Mouse (Mus musculus) adrenal gland, postnatal 10 days (tissue): Measurements from ENCODE around the gene Gm10309. TPM values are rescaled to one million over a fixed set of nuclear protein-coding genes. Genes with fewer than 3 reads are reported as not detected.
A peak's percentile ranks its signal among the peaks of the same experiment; 100 is the strongest.
"Not testable (repeated sequence)": the region's sequence is repeated elsewhere in the genome, so short reads cannot be mapped to it uniquely, and the experiment has no call there.

Source experiments
- DNase-seq: peaks from one replicate; pipeline ENCODE4 v3.0.0; 2021; ENCODE audit warnings: mixed read lengths
- total RNA-seq, 2 experiments: library from RNA; stranded (reverse); gene quantifications; 2 replicates each; pipeline ENCODE4 v1.2.3; 2021

Gene Gm10309
- total RNA-seq, 2 experiments from 2014 or later = 0.15 TPM; not detected in 1

DNA sequence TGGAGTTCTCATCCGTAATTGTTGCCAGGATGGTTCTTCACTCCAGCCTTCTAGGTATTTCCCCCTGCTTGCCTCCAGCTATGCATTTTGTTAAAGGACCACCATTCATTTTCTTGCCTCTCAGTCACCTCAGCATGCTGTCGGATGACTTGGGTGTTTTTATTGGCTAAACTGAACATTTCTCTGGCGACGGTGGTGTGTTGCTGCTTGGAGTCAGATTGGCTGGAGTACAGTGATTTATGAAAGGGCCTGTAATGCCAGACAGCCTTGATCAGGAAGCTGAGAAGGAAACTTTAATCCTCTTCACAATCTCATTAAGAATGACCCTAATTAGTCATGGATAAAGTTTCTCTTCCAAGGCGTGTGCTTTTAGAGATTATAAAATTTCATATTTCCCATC, 4.8 kb upstream of the Gm10309 start:
- no peak for DNase-seq

DNA sequence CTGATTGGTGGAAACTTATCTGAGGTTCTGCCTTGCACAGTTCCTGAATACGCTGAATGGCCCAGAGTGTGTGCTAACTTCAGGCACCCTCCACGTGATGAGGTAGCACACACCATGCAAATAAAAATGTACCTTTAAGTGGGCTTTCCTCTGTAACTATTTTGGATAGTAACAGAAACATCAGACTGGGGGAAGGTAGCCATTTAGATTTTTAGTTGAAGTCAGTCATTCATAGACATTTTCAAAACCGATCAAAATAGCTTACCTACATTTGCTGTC, 3.1 kb upstream of the Gm10309 start:
- no peak for DNase-seq

DNA sequence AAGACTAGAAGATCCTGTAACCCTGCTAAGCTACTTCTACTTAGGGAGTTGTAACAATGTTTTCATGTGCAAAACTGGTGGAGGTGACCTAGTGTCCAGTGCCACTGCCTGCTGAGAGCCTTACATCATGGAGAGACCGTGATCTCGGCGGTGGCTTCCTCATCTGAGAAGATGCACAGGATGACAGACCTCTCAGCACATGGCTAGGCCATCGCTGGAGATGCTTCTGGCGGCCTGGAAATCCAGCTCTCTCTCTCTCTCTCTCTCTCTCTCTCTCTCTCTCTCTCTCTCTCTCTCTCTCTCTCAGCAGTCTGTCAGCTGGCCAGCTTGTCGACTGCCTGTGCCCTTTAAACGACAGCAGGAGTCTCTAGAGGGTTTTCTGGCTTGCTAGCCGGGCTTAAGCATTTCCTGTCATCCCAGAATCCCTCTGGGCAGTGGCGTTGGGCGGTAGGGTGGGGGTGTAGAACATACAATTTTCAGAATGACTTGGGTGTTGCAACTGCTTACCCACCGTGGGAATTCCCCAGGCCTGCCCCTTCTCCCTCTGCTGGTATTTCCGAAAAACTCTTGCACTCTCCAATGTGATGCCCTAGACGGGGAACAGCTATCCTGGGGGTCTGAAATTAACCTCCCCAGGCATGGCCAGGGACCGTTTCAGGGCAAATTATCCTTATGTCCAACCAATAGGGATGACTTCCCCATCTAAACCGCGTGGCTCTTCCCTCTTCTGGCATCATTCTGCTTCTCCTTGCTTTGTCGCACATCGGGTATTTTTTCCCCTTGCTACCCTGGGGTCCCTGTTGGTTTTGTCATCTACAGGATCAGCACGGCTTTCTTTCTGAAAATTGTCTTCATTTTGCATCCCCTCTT, 2.5 kb upstream of the Gm10309 start:
- peak; percentile 65 for DNase-seq

DNA sequence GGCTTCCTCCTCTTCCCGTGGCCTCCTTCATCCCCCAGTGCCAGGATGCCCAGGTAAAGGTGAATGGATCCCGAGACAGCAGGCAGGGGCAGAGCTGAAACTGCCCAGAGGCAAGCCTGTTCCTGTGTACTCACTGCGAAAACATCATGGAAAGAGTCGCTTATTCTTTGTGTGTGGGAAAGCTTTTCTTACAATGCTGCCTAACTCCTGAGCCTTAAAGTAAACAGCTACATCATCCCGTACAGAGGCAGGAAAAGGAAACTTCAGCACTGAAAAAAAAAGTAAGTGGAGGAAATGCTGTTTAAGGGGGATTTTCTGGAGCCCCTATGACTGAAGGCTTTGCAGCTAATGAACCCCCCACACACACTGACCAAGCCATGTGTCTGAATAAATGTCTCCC, 1.8 kb upstream of the Gm10309 start:
- DNase-seq = no peak

DNA sequence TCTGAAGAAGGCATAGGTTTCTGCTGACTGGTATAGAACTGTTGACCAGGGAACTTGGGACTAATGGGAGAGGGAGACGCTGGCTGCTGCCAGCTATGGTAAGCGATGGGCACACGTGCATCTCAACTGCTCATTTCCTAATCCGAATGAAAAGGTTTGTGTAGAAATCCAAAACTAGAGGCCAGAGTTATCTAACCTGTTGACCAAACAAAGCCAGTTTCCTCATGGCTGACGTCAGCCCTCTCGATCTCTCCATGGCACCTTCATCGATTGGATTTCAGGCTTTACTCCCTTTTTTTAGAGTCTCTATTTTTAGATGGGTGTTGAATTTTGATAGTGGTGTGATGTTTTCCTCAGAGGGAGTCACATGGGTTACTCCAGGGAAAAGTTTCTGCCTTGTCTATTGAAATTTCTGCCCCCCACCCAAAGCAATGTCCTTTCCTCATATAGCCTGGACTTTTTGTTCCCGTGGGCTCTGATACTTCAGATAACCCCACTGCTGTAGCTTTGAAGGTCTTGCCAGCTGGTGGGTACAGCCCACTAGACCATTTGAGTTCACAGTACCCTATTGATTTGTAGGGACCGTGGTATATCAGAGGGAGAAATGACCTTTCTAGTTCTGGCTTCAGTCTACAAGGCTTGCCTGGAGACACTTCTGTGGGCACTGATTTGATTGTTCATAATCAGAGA, 1.7 kb downstream of the Gm10309 start:
- no peak for DNase-seq

DNA sequence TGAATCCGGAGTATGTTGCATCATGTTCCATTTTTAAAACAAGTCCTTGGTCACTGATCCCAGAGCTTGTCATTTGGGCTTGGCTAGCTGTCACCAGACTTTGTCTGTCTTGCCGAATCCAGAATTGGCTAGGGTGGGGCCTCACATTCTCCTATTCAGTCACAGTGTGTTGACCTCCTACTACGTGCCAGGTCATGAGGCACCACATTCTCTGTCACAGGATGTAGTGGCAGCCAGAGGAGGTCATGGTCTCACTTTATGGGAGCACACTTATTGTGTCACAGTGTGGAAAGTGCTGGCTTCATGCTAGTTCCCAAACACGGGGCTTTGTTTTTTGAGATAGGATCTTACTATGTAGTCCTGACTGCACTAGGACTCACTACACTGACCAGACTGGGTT, 3.6 kb downstream of the Gm10309 start:
- DNase-seq = no peak

DNA sequence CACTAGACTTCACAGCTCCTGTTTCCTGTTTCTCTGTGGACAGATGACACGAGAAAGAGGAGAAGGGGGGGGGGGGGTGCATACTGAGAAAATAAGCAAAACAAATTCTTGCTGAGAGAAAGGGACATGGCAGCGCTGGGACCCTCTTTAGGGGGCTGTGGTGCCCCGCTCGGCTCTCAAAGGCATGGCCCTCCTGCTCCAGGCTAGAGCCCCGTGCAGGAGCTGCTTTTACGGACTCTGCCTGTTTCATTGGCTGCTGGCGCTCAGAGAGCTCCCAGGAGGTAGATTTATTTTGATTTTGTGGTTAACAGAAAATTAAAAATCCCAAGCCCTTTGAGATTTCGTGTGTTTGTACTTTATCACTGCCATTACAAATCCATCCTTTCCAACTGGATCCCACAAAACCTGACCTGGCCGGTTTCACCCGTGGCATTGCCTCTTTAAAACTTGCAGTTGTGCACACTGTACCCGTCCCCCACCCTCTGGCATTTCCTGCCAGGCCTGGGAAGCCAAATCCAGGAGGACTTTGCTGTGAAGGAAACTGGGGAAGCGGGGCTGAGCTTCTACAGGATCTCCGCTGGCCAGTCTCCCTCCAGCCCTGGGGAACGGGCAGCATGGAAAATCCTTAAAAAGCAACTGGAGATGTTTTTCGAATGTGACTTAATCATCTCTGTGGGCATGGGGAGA, 5.5 kb downstream of the Gm10309 start:
- peak; percentile 58 for DNase-seq

DNA sequence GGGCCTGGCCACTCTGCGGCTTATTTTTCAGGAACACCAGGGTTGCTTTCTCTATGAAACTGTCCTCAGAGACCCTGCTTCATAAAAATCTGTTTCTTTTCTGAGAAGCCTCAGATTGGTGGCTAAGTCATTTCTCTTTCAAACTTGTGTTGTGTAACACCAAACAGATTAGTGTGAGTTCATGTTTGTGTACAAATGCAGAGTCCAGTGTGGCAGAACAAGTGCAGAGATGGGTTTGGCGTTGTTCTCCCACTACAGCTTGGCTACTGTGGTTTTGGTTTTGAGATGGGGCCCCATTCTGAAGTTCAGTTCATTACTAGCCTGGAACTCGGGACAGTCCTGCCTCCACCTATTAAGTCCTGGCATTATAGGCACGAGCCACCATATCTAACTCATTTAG, 7.7 kb downstream of the Gm10309 start:
- DNase-seq = no peak

DNA sequence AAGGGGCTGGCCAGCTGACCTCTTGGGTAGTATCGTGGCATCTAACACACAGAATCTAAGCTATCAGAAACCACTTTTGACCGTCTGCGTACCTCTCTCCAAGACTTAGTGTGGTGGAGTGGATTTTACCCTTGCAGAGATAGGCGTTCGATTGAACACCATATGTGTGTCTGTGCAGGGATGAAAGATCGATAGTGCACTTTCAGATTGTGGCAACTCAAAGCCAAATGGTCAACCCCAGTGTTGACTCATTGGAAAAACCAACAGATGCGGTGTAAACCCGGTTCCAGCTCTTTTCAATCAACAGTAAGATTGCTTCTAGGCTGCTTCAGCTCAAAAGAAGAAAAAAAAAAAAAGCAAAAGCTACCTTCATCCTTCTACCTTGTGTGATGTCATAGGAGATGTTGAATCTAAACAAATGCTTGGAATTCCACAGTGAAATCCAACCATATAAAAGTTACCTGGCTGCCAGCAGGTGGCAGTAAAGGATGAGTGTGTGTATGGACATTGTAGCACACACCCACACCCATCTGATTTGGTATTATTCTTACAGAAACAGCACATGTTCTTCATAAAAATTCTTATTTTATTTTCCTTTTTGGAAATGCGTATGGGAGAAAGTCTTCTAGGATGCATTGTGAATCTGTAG, 8.8 kb downstream of the Gm10309 start:
- peak; percentile 60 for DNase-seq

DNA sequence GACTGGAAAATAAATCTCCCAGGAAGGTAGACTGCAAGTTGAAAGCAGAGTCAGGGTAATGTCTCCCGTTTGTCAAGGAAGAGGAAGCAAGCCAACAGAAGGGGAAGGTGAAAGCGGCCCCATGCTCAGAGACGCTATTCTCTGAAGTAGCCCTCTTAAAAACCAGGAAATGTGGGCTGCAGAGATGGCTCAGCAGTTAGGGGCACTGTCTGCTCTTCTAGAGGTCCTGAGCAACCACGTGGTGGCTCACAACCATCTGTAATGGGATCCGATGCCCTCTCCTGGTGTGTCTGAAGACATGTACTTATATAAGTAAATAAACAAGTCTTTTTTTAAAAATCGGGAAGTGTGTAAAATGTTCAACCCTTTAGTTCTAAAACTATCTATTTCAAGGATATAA, 10.1 kb downstream of the Gm10309 start:
- DNase-seq = no peak

DNA sequence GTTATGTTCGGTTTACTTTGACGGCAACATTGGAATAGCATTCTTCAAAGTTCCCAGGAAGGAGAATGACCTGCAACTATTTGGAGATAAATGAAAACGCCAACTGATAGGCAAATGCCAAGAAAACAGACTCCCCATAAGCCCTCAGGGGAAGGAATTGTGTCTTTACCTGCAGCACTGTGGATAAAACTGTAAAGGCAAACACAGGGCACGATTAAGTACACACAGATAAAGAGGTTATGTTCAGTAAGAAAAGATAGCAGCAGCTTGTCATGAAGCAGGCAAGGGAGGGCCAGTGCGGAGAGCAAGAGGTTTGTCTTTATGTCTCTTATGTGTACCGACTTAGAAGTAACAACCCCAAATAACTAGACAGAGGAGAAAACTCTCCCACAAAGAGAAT, 10.5 kb downstream of the Gm10309 start:
- no peak for DNase-seq

DNA sequence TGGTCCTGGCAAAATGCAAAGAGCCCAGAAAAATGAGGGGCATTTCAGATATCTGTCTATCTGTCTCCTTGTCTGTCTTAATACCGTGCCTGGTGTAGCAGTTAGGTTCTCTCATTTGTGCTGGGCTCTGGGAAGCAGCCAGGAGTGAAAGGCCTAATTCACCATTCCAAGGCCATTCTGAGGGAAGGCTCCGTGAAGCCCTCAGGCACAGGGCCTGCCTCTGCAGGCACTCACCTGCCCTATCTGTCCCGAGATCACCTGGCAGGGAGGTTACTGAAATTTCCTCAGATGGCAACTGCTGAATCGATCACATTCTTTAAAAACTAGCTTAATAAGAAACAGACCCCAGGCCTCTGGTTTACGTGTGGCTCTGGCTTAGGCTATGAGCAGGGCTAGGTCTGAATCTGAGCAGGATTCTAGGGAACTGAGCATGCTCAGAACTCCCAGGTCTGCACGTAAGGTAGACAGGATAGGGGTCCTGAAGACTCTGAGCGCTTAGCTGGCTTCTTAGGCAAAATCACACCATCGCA, 11.1 kb downstream of the Gm10309 start:
- DNase-seq = no peak

DNA sequence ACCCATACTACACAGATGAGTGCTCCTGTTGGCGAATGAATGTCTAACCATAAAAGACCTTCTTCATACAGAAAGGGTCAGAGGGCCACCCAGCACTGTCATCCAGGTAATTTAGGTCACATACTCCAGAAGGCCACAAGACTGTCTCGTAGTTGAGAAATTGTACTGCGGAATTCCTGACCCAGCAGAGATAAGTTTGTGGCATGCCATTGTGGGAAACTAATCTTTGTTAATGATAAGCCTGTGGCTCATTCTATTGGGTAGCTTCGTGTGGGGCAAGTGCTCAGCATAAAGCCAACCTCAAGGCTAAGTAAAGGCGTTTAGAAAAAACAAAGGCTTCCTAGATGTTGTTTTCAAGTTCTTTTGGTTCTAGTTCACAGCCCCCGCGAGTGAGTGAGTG, 12.7 kb downstream of the Gm10309 start:
- DNase-seq = no peak

DNA sequence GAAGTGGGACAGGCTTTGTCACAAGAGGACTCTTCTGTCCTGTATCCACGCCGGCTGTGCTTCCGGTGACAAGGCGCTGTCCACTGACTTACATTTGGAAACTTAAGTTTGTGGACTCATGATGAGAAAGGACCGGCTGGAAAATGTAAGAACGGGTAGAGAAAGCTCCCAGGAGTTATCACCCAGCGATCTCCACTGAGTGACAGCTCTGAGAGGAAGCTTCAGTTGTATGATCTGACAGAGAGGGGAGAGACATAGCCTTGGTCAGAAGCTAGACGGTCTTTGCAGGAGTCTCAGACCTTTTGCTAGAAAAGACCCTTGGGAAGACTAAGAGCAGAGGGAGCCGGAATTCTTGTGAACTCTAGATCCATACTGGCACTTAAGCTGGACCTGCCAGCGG, 15.2 kb downstream of the Gm10309 start:
- no peak for DNase-seq

DNA sequence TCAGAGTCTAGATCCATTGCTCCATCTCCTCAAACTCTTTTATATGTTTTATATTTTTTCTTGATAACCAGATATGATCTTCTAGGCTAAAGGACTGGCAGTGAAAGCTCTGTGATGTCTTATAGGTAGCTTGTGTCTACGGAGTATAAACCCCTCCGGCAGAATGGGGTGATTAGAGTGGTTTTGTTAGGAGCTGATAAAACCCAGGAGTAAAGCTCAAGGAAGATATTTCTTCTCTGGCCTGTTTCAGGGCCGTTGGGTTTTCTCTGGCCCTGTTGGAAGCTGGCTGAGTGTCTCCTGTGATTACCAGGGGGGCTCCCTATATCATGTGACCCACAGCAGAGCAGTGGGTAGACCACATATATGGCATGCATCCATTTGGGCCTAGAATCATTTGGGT, 17.6 kb downstream of the Gm10309 start:
- no peak for DNase-seq

DNA sequence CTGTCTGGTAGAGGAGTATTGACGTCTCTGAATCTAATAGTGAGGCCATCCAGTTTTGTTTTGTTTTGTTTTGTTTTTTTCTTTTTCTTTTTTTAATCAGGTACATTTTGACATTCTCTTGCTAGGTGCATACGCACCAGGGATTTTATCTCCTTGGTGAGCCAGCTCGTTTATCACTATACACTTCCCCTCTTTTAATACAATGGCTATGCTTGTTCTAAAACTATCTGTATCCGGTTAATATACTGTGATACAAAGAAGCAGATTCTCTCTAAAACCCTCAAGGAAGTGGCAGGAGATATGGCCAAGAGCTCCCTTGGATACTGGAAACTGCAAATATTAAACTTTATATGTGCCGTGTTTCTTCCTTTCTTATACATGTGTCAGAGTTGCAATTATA, 18.4 kb downstream of the Gm10309 start:
- no peak for DNase-seq

DNA sequence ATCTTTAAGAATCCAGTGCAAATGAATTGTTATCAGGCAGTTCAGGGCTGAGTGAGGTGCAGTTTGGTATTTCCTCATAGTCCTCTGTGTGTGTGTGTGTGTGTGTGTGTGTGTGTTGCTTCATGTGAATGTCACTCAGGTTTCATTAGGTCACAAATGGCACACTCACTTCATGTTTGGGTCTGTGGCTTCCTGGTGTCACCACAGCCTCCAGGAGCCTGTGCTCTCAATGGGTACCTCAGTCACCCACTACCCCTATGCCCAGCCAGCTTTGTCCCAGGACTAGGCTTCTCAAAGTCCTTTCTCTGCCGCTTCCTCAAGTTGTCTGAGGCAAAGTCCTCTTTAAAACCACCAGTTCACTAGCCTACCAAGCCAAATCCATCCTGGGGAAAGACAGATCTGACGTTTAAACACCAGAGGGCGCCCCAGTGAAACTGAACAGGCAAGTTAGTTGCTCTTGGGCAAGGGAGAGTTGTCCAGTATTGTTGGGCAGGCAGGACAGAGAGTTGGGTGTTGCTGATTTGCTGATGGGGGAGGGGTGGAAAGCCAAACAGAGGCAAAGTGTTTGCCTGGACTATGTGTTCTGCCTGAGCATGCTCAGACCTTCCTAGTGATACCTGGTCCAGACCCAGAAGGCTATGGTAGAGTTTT, 20.8 kb downstream of the Gm10309 start:
- DNase-seq = peak; percentile 89

DNA sequence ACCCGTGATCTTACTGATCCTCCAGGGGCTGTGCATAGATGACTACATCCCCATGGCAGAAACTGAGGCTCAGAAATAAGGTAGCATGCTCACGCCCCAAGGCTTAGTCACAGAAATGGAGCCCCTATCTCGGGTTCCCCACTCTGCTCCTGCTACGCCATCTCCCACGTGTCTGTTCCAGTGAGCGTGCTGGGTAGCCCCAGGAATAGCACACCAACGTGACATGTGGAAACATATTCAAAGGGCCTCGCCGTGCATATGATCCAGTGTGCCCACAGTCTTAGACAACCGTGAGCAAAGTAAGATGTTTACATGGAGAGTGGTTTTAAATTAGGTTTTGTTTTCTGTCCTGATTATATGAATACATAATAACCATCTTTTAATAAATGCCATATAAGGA, 22.4 kb downstream of the Gm10309 start:
- DNase-seq = no peak

DNA sequence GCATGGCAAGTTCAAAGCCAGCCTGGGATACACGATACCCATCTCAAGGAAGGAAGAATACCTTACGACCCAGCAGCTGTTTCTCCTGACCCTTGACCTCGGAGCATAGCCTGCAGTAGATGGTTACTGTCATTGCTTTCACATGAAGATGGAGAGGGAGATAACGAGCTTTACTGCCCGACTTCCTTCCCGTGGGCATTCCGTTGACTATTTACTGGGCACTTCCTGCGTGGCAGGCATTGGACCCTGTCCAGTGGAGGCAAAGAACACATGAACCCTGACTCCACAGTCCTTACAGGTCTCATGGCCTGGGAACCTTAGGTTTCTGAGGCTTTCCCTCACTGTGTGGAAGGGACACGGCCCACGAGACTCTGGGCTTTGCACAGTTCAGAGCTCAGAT, 25.6 kb downstream of the Gm10309 start:
- DNase-seq = no peak

DNA sequence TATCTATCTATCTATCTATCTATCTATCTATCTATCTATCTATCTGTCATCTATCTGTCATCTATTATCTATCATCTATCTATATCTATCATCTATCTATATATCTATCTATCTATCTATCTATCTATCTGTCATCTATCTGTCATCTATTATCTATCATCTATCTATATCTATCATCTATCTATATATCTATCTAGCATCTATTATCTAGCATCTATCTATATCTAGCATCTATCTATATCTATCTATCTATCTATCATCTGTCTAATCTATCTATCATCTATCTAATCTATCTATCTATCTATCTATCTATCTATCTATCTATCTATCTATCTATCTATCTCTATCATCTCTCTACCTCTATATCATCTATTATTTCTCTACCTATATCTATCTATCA, 27.6 kb downstream of the Gm10309 start:
- not testable (repeated sequence) for DNase-seq

DNA sequence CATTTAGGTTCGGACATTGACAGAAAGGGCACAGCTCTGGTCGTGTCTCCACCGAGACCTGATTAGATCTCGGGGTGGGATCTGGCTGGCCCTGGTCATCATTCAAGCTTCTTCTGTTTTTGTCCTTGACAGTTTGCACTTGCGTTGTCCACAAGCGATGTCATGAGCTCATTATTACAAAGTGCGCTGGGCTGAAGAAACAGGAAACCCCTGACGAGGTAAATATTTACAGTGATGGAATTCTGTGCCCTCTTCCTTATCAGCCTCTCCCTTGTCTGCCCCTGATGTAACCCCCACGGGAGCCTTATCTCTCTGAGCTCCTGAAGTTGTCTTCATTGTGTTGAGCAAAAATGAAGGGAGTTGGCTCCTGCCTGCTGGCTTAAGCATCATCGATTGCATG, 28.4 kb downstream of the Gm10309 start:
- no peak for DNase-seq

DNA sequence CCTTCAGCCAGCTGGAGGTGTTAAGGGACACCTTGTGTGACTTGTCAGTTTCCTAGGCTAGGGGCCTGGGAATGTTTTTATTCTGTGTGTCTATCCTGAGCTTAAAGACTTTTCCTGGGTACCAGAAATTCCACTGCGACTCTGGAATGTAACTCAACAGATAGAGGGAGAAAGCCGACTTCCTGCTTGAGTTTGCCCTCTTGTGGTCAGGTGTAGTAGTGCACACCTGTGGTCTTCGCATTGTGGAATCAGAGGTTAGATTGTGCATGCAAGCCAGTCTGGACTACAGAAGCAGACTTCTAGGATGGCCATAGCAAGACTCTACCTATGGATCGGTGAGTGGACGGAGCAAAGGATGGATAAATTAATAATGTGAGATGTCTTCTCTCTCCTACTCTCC, 33.3 kb downstream of the Gm10309 start:
- DNase-seq = peak; percentile 36
